Mouse (Mus musculus): ENCODE measurements around the gene Scaper. TPM values are rescaled to one million over a fixed set of nuclear protein-coding genes. Genes with fewer than 3 reads are reported as not detected.

Gene Scaper
- total RNA-seq (2021) = 10 to 100 TPM; 46.3 to 49.2 TPM

- DNase-seq (ENCODE audit: extremely low spot score in 1 of 2, low spot score in 2 of 2) = peak; percentile 73 to 92
- intact Hi-C loops (cut with DNase I) = no loop called here
Measured at GRCm38 (mm10) chr9:55937664-55938617, at the start of gene Scaper. Gene Scaper, minus strand, starts transcription at chr9:55938119.

GRCm38 (mm10) chr9:55946819-55947218 is 8.9 kb upstream of the Scaper start:
- peak in 1 of 2 experiments; percentile 36 for DNase-seq (ENCODE audit: extremely low spot score in 1 of 2, low spot score in 2 of 2)
- intact Hi-C loops (cut with DNase I) = no loop called here

- intact Hi-C loops (cut with DNase I) = no loop called here
Measured at GRCm38 (mm10) chr9:55941356-55941755, 3.4 kb upstream of the Scaper start.

GRCm38 (mm10) chr9:55938618-55938985 is 683 bp upstream of the Scaper start:
- DNase-seq (ENCODE audit: extremely low spot score in 1 of 2, low spot score in 2 of 2) = no peak
- intact Hi-C loops (cut with DNase I) = no loop called here

More at GRCm38 (mm10) chr9:55941356-55941755, 3.4 kb upstream of the Scaper start:
- DNase-seq (ENCODE audit: extremely low spot score in 1 of 2, low spot score in 2 of 2) = no peak

- intact Hi-C loops (cut with DNase I) = no loop called here
- no peak for DNase-seq (ENCODE audit: extremely low spot score in 1 of 2, low spot score in 2 of 2)
Measured at GRCm38 (mm10) chr9:55937224-55937663, 675 bp downstream of the Scaper start.

- intact Hi-C loops (cut with DNase I) = no loop called here
- DNase-seq (ENCODE audit: extremely low spot score in 1 of 2, low spot score in 2 of 2) = no peak
Measured at GRCm38 (mm10) chr9:55932482-55932881, 5.4 kb downstream of the Scaper start.

GRCm38 (mm10) chr9:55918579-55918978 is 19.3 kb downstream of the Scaper start:
- peak in 1 of 2 experiments; percentile 33 for DNase-seq (ENCODE audit: extremely low spot score in 1 of 2, low spot score in 2 of 2)

GRCm38 (mm10) chr9:55916751-55917150 is 21.2 kb downstream of the Scaper start:
- intact Hi-C loops (cut with DNase I) = no loop called here
- DNase-seq (ENCODE audit: extremely low spot score in 1 of 2, low spot score in 2 of 2) = no peak

More at GRCm38 (mm10) chr9:55918579-55918978, 19.3 kb downstream of the Scaper start:
- intact Hi-C loops (cut with DNase I) = no loop called here

GRCm38 (mm10) chr9:55911481-55911880 is 26.4 kb downstream of the Scaper start:
- DNase-seq (ENCODE audit: extremely low spot score in 1 of 2, low spot score in 2 of 2) = no peak
- intact Hi-C loops (cut with DNase I) = no loop called here

- no peak for DNase-seq (ENCODE audit: extremely low spot score in 1 of 2, low spot score in 2 of 2)
- intact Hi-C loops (cut with DNase I) = no loop called here
Measured at GRCm38 (mm10) chr9:55902964-55903363, 35.0 kb downstream of the Scaper start.

GRCm38 (mm10) chr9:55901588-55901987 is 36.3 kb downstream of the Scaper start:
- DNase-seq (ENCODE audit: extremely low spot score in 1 of 2, low spot score in 2 of 2) = no peak

GRCm38 (mm10) chr9:55900531-55900930 is 37.4 kb downstream of the Scaper start:
- no peak for DNase-seq (ENCODE audit: extremely low spot score in 1 of 2, low spot score in 2 of 2)
- intact Hi-C loops (cut with DNase I) = no loop called here

More at GRCm38 (mm10) chr9:55901588-55901987, 36.3 kb downstream of the Scaper start:
- intact Hi-C loops (cut with DNase I) = no loop called here

GRCm38 (mm10) chr9:55878066-55878465 is 59.9 kb downstream of the Scaper start:
- peak in 1 of 2 experiments; percentile 8 for DNase-seq (ENCODE audit: extremely low spot score in 1 of 2, low spot score in 2 of 2)
- intact Hi-C loops (cut with DNase I) = no loop called here

- intact Hi-C loops (cut with DNase I) = no loop called here
- no peak for DNase-seq (ENCODE audit: extremely low spot score in 1 of 2, low spot score in 2 of 2)
Measured at GRCm38 (mm10) chr9:55789442-55789841, 148.5 kb downstream of the Scaper start.

GRCm38 (mm10) chr9:55712016-55712415 is 225.9 kb downstream of the Scaper start:
- intact Hi-C loops (cut with DNase I) = no loop called here
- no peak for DNase-seq (ENCODE audit: extremely low spot score in 1 of 2, low spot score in 2 of 2)

- no peak for DNase-seq (ENCODE audit: extremely low spot score in 1 of 2, low spot score in 2 of 2)
Measured at GRCm38 (mm10) chr9:55710553-55710952, 227.4 kb downstream of the Scaper start.

GRCm38 (mm10) chr9:55706603-55707002 is 231.3 kb downstream of the Scaper start:
- no peak for DNase-seq (ENCODE audit: extremely low spot score in 1 of 2, low spot score in 2 of 2)

More at GRCm38 (mm10) chr9:55710553-55710952, 227.4 kb downstream of the Scaper start:
- intact Hi-C loops (cut with DNase I) = no loop called here

GRCm38 (mm10) chr9:55695307-55695706 is 242.6 kb downstream of the Scaper start:
- intact Hi-C loops (cut with DNase I) = no loop called here
- no peak for DNase-seq (ENCODE audit: extremely low spot score in 1 of 2, low spot score in 2 of 2)

More at GRCm38 (mm10) chr9:55706603-55707002, 231.3 kb downstream of the Scaper start:
- intact Hi-C loops (cut with DNase I) = no loop called here

- intact Hi-C loops (cut with DNase I) = no loop called here
- no peak for DNase-seq (ENCODE audit: extremely low spot score in 1 of 2, low spot score in 2 of 2)
Measured at GRCm38 (mm10) chr9:55677099-55677498, 260.8 kb downstream of the Scaper start.

GRCm38 (mm10) chr9:55646444-55646843 is 291.5 kb downstream of the Scaper start:
- no peak for DNase-seq (ENCODE audit: extremely low spot score in 1 of 2, low spot score in 2 of 2)
- intact Hi-C loops (cut with DNase I) = no loop called here
